Mouse (Mus musculus) embryonic facial prominence, embryonic 11.5 days (tissue): ENCODE results near the gene Creg1. TPM values are rescaled to one million over a fixed set of nuclear protein-coding genes. Genes with fewer than 3 reads are reported as not detected.

ENCODE experiments used
- ATAC-seq: fragments of 200-750 bp; cut with Nextera tagmentation; replicated peaks from 2 replicates; pipeline ENCODE4 v1.8.0; 2017; ENCODE audit warnings: low read depth; ENCODE audit not compliant: insufficient number of reproducible peaks, low FRiP score, low TSS enrichment
- DNase-seq: peaks from one replicate; pipeline ENCODE4 v3.0.0-alpha.2; 2015; ENCODE audit warnings: low spot score
- H3K27ac ChIP-seq: fragments of 300-500 bp; sonication (generic); replicated peaks from 2 replicates; pipeline ENCODE4 v1.5.1; 2014; ENCODE audit warnings: mild to moderate bottlenecking, low read depth, low read length, control low read depth
- H3K27me3 ChIP-seq: fragments of 300-500 bp; sonication (generic); 2 replicates; pipeline ENCODE4 v1.6.1; 2014; ENCODE audit warnings: mild to moderate bottlenecking, low read length, moderate library complexity, mixed read lengths; ENCODE audit not compliant: control insufficient read depth, insufficient read depth
- H3K36me3 ChIP-seq: fragments of 300-500 bp; sonication (generic); replicated peaks from 2 replicates; pipeline ENCODE4 v1.6.1; 2014; ENCODE audit warnings: low read depth, mild to moderate bottlenecking, low read length, moderate library complexity, mixed read lengths; ENCODE audit not compliant: control insufficient read depth, insufficient read depth
- H3K4me1 ChIP-seq: fragments of 300-500 bp; sonication (generic); 2 replicates; pipeline ENCODE4 v1.6.1; 2014; ENCODE audit warnings: low read length, mixed read lengths; ENCODE audit not compliant: control insufficient read depth, insufficient read depth
- H3K4me2 ChIP-seq: fragments of 300-500 bp; sonication (generic); 2 replicates; pipeline ENCODE4 v1.6.1; 2014; ENCODE audit warnings: low read depth, mild to moderate bottlenecking, control low read depth, low read length, moderate library complexity
- H3K4me3 ChIP-seq: fragments of 300-500 bp; sonication (generic); 2 replicates; pipeline ENCODE4 v1.5.1; 2014; ENCODE audit warnings: low read depth, low read length, control low read depth
- H3K9ac ChIP-seq: fragments of 300-500 bp; sonication (generic); replicated peaks from 2 replicates; pipeline ENCODE4 v1.6.1; 2014; ENCODE audit warnings: mild to moderate bottlenecking, control low read depth, low read length
- H3K9me3 ChIP-seq: fragments of 300-500 bp; sonication (generic); replicated peaks from 2 replicates; pipeline ENCODE4 v1.6.1; 2016; ENCODE audit warnings: mild to moderate bottlenecking, low read length, inconsistent platforms, mixed read lengths; ENCODE audit not compliant: control insufficient read depth
- WGBS: fragments of 180-500 bp; shearing (Covaris S2); extraction: QIAGEN DNeasy Blood & Tissue Kit; methylation state at CpG from one replicate; pipeline ENCODE4 v1.1.7; 2014; 5-methylcytosine and 5-hydroxymethylcytosine counted together
- polyA plus RNA-seq: library from polyadenylated mRNA; unstranded; fragments of >200 nt; fragmentation: Nextera tagmentation; extraction: Ambion mirVana; gene quantifications from 2 replicates; pipeline ENCODE4 v1.2.1, GENCODE M21; 2014

The Creg1 gene
- polyA plus RNA-seq, 1 experiment from 2014 or later, result 45.8 TPM

- no peak for ATAC-seq
- no peak overlapping the region for H3K4me3 ChIP-seq
- WGBS, result 55% methylated on average over 5 of the region's 5 CpGs
Measured at GRCm38 (mm10) chr1:165737451-165737850, 26.1 kb upstream of the Creg1 start.

GRCm38 (mm10) chr1:165737867-165738266 lies 25.7 kb upstream of the Creg1 start:
- Histone ChIP-seq H3K9me3 (no peaks in the 10 kb centered on the region), H3K27ac (no peak overlapping the region), H3K9ac (no peak overlapping the region), H3K4me3 (no peak overlapping the region), H3K4me2 (no peak overlapping the region), H3K4me1 (no peaks in the 10 kb centered on the region), H3K27me3 (no peaks in the 10 kb centered on the region), H3K36me3 (no peaks in the 10 kb centered on the region)
- no peak for ATAC-seq
- DNase-seq, result no peak
- 74% methylated on average over 3 of the region's 3 CpGs for WGBS

More at GRCm38 (mm10) chr1:165737451-165737850, 26.1 kb upstream of the Creg1 start:
- H3K4me2 ChIP-seq, result no peak overlapping the region
- no peaks in the 10 kb centered on the region for H3K27me3 ChIP-seq
- no peaks in the 10 kb centered on the region for H3K4me1 ChIP-seq
- no peak for DNase-seq
- H3K27ac ChIP-seq, result no peak overlapping the region
- no peaks in the 10 kb centered on the region for H3K36me3 ChIP-seq
- H3K9ac ChIP-seq, result no peak overlapping the region
- H3K9me3 ChIP-seq, result no peaks in the 10 kb centered on the region

GRCm38 (mm10) chr1:165738985-165739384 lies 24.6 kb upstream of the Creg1 start:
- DNase-seq (no peak), ATAC-seq (no peak)
- Histone ChIP-seq H3K4me3 (no peak overlapping the region), H3K4me1 (no peaks in the 10 kb centered on the region), H3K27ac (no peak overlapping the region), H3K9me3 (no peaks in the 10 kb centered on the region), H3K4me2 (no peak overlapping the region), H3K27me3 (no peaks in the 10 kb centered on the region), H3K36me3 (no peaks in the 10 kb centered on the region), H3K9ac (no peak overlapping the region)
- WGBS, result 83% methylated on average over 1 of the region's 1 CpGs

- no peak for ATAC-seq
- Histone ChIP-seq H3K27me3 (no peaks in the 10 kb centered on the region), H3K27ac (no peak overlapping the region), H3K9me3 (no peaks in the 10 kb centered on the region), H3K36me3 (no peaks in the 10 kb centered on the region), H3K9ac (no peak overlapping the region), H3K4me2 (no peak overlapping the region), H3K4me3 (no peak overlapping the region), H3K4me1 (no peaks in the 10 kb centered on the region)
- WGBS, result 83% methylated on average over 8 of the region's 8 CpGs
- no peak for DNase-seq
Measured at GRCm38 (mm10) chr1:165741989-165742388, 21.6 kb upstream of the Creg1 start.

GRCm38 (mm10) chr1:165748053-165748452 lies 15.5 kb upstream of the Creg1 start:
- no peak overlapping the region for H3K4me3 ChIP-seq
- ATAC-seq (no peak), DNase-seq (no peak)
- WGBS, result 57% methylated on average over 11 of the region's 11 CpGs
- no peaks in the 10 kb centered on the region for H3K9me3 ChIP-seq
- no peak overlapping the region for H3K27ac ChIP-seq
- no peaks in the 10 kb centered on the region for H3K27me3 ChIP-seq
- no peak overlapping the region for H3K4me2 ChIP-seq
- no peak overlapping the region for H3K9ac ChIP-seq
- no peaks in the 10 kb centered on the region for H3K4me1 ChIP-seq
- H3K36me3 ChIP-seq, result no peaks in the 10 kb centered on the region

- Histone ChIP-seq H3K27me3 (no peaks in the 10 kb centered on the region), H3K4me3 (no peak overlapping the region), H3K4me2 (no peak overlapping the region), H3K9me3 (no peaks in the 10 kb centered on the region), H3K4me1 (no peaks in the 10 kb centered on the region), H3K36me3 (no peaks in the 10 kb centered on the region), H3K27ac (no peak overlapping the region), H3K9ac (no peak overlapping the region)
- DNase-seq (no peak), ATAC-seq (no peak)
Measured at GRCm38 (mm10) chr1:165751142-165751541, 12.4 kb upstream of the Creg1 start.

- DNase-seq (no peak), ATAC-seq (no peak)
- Histone ChIP-seq H3K36me3 (no peaks in the 10 kb centered on the region), H3K27ac (no peak overlapping the region), H3K9me3 (no peaks in the 10 kb centered on the region), H3K4me2 (no peak overlapping the region), H3K9ac (no peak overlapping the region), H3K4me1 (no peaks in the 10 kb centered on the region), H3K4me3 (no peak overlapping the region), H3K27me3 (no peaks in the 10 kb centered on the region)
- 87% methylated on average over 5 of the region's 5 CpGs for WGBS
Measured at GRCm38 (mm10) chr1:165751838-165752237, 11.7 kb upstream of the Creg1 start.

- no peak for ATAC-seq
- H3K27ac ChIP-seq, result no peak overlapping the region
- H3K4me2 ChIP-seq, result no peak overlapping the region
- DNase-seq, result no peak
- no peaks in the 10 kb centered on the region for H3K4me1 ChIP-seq
- 85% methylated on average over 6 of the region's 6 CpGs for WGBS
- H3K27me3 ChIP-seq, result no peaks in the 10 kb centered on the region
- no peaks in the 10 kb centered on the region for H3K9me3 ChIP-seq
- no peaks in the 10 kb centered on the region for H3K36me3 ChIP-seq
- H3K4me3 ChIP-seq, result no peak overlapping the region
- no peak overlapping the region for H3K9ac ChIP-seq
Measured at GRCm38 (mm10) chr1:165754205-165754604, 9.3 kb upstream of the Creg1 start.
